Mouse (Mus musculus): Measurements from ENCODE around the gene Gm10974. TPM values are rescaled to one million over a fixed set of nuclear protein-coding genes. Genes with fewer than 3 reads are reported as not detected.
A peak's percentile ranks its signal among the peaks of the same experiment; 100 is the strongest.

Gene Gm10974
- polyA plus RNA-seq, 1 experiment from 2014 or later = not detected

DNA sequence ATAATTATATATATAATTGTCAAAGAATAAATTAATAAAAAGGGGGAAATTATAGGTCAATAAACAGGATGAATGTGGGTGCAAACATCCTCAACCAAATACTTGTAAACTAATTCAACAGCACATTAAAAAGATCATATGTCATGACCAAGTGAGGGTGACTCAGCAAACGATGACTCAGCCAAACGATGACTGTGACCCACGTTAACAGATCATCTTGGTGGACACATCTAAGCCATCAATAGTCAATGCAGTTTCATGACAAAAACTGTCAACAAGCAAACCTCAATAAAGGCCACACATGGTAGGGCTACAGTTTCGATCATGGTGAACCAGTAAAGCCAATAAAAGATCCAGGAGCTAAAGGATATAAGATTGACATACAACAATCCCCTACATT, 6.7 kb upstream of the Gm10974 start:
- Histone ChIP-seq H3K9ac (no peak overlapping the region), H3K4me3 (replicated peaks) (no peak overlapping the region), H3K36me3 (replicated peaks) (0 out of 2 replicates have a peak, but pooled peaks cover 8% of the 10 kb centered on the region), H3K4me1 (replicated peaks) (peaks cover 8% of the 10 kb centered on the region), H3K27ac (replicated peaks) (no peak overlapping the region), H3K9me3 (replicated peaks) (0 out of 2 replicates have a peak, but pooled peaks cover 4% of the 10 kb centered on the region), H3K27me3 (no peaks in the 10 kb centered on the region), H3K4me2 (no peak overlapping the region)
- 63% methylated on average over 4 of the region's 4 CpGs for WGBS (ENCODE audit: insufficient replicate concordance)
- no peak for ATAC-seq (ENCODE audit: insufficient read depth)

DNA sequence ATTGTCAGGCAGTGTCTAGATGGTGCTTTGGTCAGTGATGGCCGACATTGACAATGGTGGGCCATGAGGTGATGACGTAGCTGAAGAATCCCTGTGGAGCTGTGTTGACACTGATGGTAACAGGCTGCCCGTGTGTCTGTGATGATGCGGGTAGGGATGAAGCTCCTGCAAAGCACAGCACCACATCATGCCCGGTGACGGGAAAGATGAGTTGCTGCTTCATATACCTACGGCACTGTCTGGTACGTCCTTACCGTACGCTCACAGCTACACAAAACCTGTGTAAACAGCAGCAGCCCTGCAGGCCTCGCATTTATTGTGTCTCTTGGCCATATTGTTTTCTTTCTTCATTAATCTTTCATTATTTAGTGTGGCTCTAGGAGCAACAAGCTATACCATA, 1.2 kb upstream of the Gm10974 start:
- no peak overlapping the region for H3K9ac ChIP-seq
- 0 out of 2 replicates have a peak, but pooled peaks cover 3% of the 10 kb centered on the region for H3K4me1 ChIP-seq (replicated peaks)
- H3K4me2 ChIP-seq = no peak overlapping the region
- ATAC-seq (ENCODE audit: insufficient read depth) = no peak
- 0 out of 2 replicates have a peak, but pooled peaks cover 4% of the 10 kb centered on the region for H3K9me3 ChIP-seq (replicated peaks)
- no peak overlapping the region for H3K4me3 ChIP-seq (replicated peaks)
- H3K27me3 ChIP-seq = no peaks in the 10 kb centered on the region
- H3K27ac ChIP-seq (replicated peaks) = no peak overlapping the region
- 85% methylated on average over 11 of the region's 11 CpGs for WGBS (ENCODE audit: insufficient replicate concordance)
- H3K36me3 ChIP-seq (replicated peaks) = peaks cover 8% of the 10 kb centered on the region; the same call in 1 of the 2 replicates

DNA sequence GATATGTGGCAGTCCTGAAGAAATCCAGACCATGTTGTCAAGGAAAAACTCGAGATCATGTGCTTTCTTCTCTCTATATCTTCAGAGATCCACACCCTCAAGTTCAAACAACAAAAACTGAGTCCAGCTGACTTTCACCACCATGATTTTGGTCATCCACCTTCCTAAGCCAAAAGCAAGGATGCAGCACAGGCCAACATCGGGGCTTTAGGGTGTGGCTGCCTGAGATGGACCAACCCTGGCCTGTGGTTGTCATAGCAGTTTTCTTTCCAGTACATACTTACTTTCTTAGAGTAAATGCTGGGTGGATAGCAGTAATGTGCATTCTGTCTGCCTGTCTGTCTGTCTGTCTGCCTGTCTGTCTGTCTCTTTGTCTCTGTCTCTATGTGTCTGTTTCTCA, 294 bp upstream of the Gm10974 start:
- no peak overlapping the region for H3K9ac ChIP-seq
- H3K27me3 ChIP-seq = no peaks in the 10 kb centered on the region
- peaks cover 6% of the 10 kb centered on the region; the same call in 1 of the 2 replicates for H3K4me1 ChIP-seq (replicated peaks)
- H3K27ac ChIP-seq (replicated peaks) = no peak overlapping the region
- H3K9me3 ChIP-seq (replicated peaks) = 0 out of 2 replicates have a peak, but pooled peaks cover 1% of the 10 kb centered on the region
- H3K4me3 ChIP-seq (replicated peaks) = no peak overlapping the region
- H3K4me2 ChIP-seq = no peak overlapping the region
- H3K36me3 ChIP-seq (replicated peaks) = peaks cover 3% of the 10 kb centered on the region; the same call in 1 of the 2 replicates
- WGBS (ENCODE audit: insufficient replicate concordance) = 60% methylated on average over 2 of the region's 2 CpGs
- ATAC-seq (ENCODE audit: insufficient read depth) = no peak

DNA sequence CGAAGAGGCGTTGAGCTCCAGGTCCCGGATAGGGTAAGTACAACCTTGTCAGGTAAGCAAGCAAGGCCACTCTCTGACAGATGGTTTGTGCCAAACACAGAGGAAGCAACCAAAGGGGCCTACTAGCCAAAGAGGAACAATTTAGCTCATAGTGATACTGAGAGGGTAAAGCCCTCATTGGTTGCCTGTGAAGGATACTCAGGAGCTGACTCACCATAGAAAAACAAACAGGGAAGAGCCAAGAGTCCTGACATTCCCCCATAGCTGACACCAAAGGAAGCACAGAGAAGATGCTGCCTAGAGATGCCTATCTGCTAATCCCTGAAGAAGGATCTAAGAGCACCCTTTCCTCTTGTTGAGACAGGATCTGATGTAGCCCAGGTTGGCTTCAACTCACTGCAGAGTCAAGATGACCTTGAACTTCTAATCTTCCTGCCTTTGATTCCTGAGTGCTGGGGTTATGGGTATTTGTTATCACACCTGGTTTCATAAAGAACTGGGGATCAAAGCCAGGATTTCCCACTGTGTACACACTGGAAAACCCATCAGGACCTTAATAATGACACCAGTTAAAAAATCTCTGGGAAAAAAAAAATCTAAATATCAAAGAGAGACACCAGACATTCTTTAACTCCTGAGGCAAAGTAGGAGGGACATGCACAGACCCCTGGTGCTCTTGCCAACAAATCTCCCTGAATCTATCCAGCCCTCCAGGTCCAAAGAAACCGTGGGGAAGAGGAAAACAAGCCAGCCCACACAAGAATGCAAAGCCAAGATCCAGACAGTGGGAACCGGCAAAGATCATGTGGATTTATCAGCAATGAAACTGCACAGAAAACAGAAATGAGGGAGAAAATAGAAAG, 3.6 kb downstream of the Gm10974 start:
- Histone ChIP-seq H3K4me2 (no peak overlapping the region), H3K9me3 (replicated peaks) (no peaks in the 10 kb centered on the region), H3K27me3 (no peaks in the 10 kb centered on the region), H3K36me3 (replicated peaks) (no peaks in the 10 kb centered on the region; the same call in 1 of the 2 replicates), H3K27ac (replicated peaks) (no peak overlapping the region), H3K4me3 (replicated peaks) (no peak overlapping the region), H3K9ac (no peak overlapping the region), H3K4me1 (replicated peaks) (peaks cover 6% of the 10 kb centered on the region; the same call in 1 of the 2 replicates)
- no peak for ATAC-seq (ENCODE audit: insufficient read depth)
- WGBS (ENCODE audit: insufficient replicate concordance) = 70% methylated on average over 5 of the region's 5 CpGs

DNA sequence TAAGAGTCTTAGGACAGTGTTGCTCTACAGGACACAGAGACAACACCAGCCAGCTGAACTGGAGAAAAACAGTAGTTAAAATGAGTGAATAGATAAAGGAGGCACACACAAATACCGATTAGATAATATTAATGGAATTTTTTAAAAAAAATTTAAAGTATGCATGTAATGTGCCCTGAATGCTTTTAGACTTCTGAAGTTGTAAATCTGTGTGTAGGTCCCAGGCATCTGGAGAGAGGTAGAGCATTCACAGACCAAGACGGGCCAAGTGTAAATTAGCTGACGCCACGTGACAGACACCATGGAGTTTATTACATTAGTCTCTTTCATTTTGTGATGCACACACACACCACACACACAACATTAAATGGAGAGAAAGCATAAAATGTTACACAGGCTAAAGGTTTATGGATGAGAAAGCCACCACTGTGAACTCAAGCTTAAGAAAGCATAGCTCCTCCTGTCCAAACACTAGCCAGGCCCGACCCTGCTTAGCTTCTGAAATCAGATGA, 4.3 kb downstream of the Gm10974 start:
- Histone ChIP-seq H3K27me3 (no peaks in the 10 kb centered on the region), H3K4me2 (no peak overlapping the region), H3K4me1 (replicated peaks) (peaks cover 6% of the 10 kb centered on the region; the same call in 1 of the 2 replicates), H3K27ac (replicated peaks) (no peak overlapping the region), H3K9ac (no peak overlapping the region), H3K9me3 (replicated peaks) (no peaks in the 10 kb centered on the region), H3K4me3 (replicated peaks) (no peak overlapping the region), H3K36me3 (replicated peaks) (no peaks in the 10 kb centered on the region)
- 63% methylated on average over 5 of the region's 5 CpGs for WGBS (ENCODE audit: insufficient replicate concordance)
- ATAC-seq (ENCODE audit: insufficient read depth) = no peak

DNA sequence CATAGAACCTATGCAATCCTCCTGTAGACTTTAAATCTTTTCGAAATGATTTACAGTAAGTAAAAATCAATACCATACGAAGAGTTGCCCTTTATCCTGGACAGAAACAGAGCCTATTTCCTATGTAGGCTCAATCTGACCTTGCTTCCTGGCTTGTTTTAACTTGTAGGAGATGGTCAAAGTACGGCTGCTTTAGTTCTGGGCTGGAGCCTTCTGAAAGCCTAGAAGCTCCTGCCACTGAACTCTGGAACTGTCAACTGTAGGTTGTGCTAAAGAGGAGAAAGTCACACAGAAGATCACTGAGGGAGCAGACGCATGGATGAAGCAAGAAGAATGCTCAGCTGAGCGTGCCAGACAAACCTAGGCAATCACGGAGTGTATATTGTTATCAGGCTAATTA, 5.3 kb downstream of the Gm10974 start:
- no peak overlapping the region for H3K9ac ChIP-seq
- peak; percentile 63; the same call in 1 of the 2 replicates for ATAC-seq (ENCODE audit: insufficient read depth)
- no peaks in the 10 kb centered on the region for H3K27me3 ChIP-seq
- no peak overlapping the region for H3K4me3 ChIP-seq (replicated peaks)
- H3K36me3 ChIP-seq (replicated peaks) = no peaks in the 10 kb centered on the region
- no peaks in the 10 kb centered on the region for H3K9me3 ChIP-seq (replicated peaks)
- 0 out of 2 replicates have a peak overlapping the region, but pooled peaks have one; percentile 46 for H3K27ac ChIP-seq (replicated peaks)
- H3K4me2 ChIP-seq = no peak overlapping the region
- H3K4me1 ChIP-seq (replicated peaks) = peaks cover 3% of the 10 kb centered on the region; the same call in 1 of the 2 replicates
- 61% methylated on average over 6 of the region's 6 CpGs for WGBS (ENCODE audit: insufficient replicate concordance)

DNA sequence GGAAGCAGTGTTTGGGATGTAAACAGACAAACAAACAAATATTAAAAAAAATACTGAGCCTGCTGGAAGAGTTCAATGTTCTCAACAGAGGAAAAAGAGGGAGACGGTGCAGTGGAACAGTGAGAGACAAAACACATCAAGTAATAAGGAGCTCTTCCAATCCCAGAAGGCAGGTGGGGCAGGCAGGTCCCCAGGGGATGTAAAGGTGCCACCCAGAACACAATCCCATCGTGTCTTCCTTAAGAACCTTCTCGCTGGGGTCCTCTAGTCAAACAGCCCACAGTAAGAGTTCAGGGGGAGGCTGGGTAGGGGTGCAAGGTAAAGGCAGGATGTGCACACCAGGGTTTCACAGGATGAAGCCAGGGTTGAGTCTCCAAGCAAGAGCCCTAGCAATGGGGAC, 7.7 kb downstream of the Gm10974 start:
- no peaks in the 10 kb centered on the region for H3K27me3 ChIP-seq
- H3K9ac ChIP-seq = no peak overlapping the region
- no peak overlapping the region for H3K27ac ChIP-seq (replicated peaks)
- no peaks in the 10 kb centered on the region for H3K36me3 ChIP-seq (replicated peaks)
- WGBS (ENCODE audit: insufficient replicate concordance) = 74% methylated on average over 3 of the region's 3 CpGs
- no peaks in the 10 kb centered on the region for H3K9me3 ChIP-seq (replicated peaks)
- peaks cover 3% of the 10 kb centered on the region; the same call in 1 of the 2 replicates for H3K4me1 ChIP-seq (replicated peaks)
- no peak overlapping the region for H3K4me2 ChIP-seq
- ATAC-seq (ENCODE audit: insufficient read depth) = no peak
- H3K4me3 ChIP-seq (replicated peaks) = no peak overlapping the region

DNA sequence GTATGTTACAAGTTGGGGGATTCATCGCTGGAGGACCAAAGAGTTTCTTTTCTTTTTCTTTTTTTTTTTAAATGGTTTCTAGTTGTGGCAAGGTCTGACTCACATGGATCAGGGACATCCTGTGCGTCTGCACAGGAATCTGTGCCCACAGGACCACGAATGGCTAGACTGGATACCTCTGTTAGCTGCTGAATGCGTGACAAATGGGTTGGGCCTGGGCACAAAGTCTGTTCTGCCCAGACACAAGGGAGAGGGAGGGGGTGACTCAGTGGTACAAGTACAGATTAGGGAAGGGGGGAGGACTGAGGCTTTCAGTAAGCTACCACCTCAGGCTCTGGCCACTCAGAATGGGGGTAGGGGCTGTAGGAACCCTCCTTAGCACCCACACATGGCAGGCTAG, 10.0 kb downstream of the Gm10974 start:
- peaks cover 6% of the 10 kb centered on the region for H3K36me3 ChIP-seq (replicated peaks)
- no peak overlapping the region for H3K4me3 ChIP-seq (replicated peaks)
- WGBS (ENCODE audit: insufficient replicate concordance) = 65% methylated on average over 4 of the region's 4 CpGs
- H3K27ac ChIP-seq (replicated peaks) = no peak overlapping the region
- H3K4me2 ChIP-seq = no peak overlapping the region
- no peaks in the 10 kb centered on the region; the same call in 1 of the 2 replicates for H3K4me1 ChIP-seq (replicated peaks)
- ATAC-seq (ENCODE audit: insufficient read depth) = no peak
- no peaks in the 10 kb centered on the region for H3K27me3 ChIP-seq
- no peaks in the 10 kb centered on the region for H3K9me3 ChIP-seq (replicated peaks)
- no peak overlapping the region for H3K9ac ChIP-seq

DNA sequence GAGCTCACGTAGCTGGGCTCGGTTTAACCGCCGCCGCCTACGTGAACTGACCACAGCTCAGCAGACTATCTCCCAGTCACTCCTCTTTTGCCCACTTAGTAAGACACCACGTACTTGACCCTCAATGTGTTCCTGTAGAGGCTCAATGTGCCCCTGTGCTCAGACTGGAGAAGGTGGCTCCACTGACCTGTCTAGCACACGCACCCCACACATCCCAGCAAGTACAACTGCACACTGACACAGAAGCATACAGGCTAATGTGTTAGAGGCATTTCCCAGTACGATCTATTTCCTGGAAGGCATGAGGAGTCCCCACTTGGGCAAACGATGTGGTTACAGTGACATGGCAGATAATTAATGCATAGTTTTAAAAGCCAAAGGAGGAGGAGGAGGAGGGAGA, 10.9 kb downstream of the Gm10974 start:
- H3K9me3 ChIP-seq (replicated peaks) = no peaks in the 10 kb centered on the region
- no peak for ATAC-seq (ENCODE audit: insufficient read depth)
- H3K27me3 ChIP-seq = no peaks in the 10 kb centered on the region
- peaks cover 6% of the 10 kb centered on the region for H3K36me3 ChIP-seq (replicated peaks)
- WGBS (ENCODE audit: insufficient replicate concordance) = 69% methylated on average over 10 of the region's 10 CpGs
- H3K4me1 ChIP-seq (replicated peaks) = no peaks in the 10 kb centered on the region; the same call in 1 of the 2 replicates
- H3K9ac ChIP-seq = no peak overlapping the region
- no peak overlapping the region for H3K4me2 ChIP-seq
- H3K27ac ChIP-seq (replicated peaks) = no peak overlapping the region
- H3K4me3 ChIP-seq (replicated peaks) = no peak overlapping the region

DNA sequence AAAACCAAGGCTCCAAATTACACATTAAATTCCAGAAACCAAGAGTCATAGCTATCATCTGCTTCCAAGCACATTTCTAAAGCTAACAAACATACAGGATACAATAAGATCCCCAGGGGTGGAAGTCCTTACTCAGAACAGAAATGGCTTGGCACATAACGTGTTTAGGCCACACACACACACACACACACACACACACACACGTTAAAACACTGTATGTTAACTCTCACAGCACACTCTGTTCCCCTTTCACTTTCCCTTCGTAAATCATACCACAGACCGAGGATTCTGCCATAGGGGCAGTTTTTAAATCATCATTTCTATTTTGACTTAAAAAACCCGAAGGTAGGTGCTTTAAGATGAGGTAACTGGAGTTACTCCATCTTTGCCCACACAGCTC, 18.5 kb downstream of the Gm10974 start:
- Histone ChIP-seq H3K27ac (replicated peaks) (no peak overlapping the region), H3K27me3 (peaks cover 12% of the 10 kb centered on the region; the same call in 1 of the 2 replicates), H3K4me1 (replicated peaks) (peaks cover 34% of the 10 kb centered on the region), H3K4me3 (replicated peaks) (no peak overlapping the region), H3K4me2 (peak overlapping the region; percentile 6; the same call in 1 of the 2 replicates), H3K36me3 (replicated peaks) (peaks cover 6% of the 10 kb centered on the region; the same call in 1 of the 2 replicates), H3K9me3 (replicated peaks) (no peaks in the 10 kb centered on the region), H3K9ac (no peak overlapping the region)
- 31% methylated on average over 5 of the region's 5 CpGs for WGBS (ENCODE audit: insufficient replicate concordance)
- ATAC-seq (ENCODE audit: insufficient read depth) = no peak

DNA sequence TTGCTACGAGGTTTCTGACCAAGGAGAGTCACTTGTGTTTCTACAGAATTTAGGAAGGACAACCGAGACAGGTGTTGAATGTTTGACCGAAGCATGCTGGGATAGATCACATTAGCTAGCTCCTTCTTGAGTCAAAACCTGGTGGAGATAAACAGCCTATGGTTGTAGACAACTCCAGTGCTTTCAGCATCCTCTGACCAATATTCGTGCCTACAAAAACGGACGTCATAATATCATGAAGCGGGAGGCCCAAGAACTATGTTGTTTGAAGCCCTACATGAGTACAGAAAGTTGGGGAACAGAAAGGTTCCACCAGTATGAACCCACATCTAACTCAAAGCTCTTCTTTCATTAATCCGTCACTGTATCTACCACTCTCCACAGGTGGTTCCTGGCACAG, 19.2 kb downstream of the Gm10974 start:
- H3K4me2 ChIP-seq = no peak overlapping the region
- peaks cover 34% of the 10 kb centered on the region for H3K4me1 ChIP-seq (replicated peaks)
- no peak overlapping the region for H3K9ac ChIP-seq
- H3K27ac ChIP-seq (replicated peaks) = no peak overlapping the region
- H3K9me3 ChIP-seq (replicated peaks) = no peaks in the 10 kb centered on the region
- H3K36me3 ChIP-seq (replicated peaks) = peaks cover 6% of the 10 kb centered on the region; the same call in 1 of the 2 replicates
- no peak for ATAC-seq (ENCODE audit: insufficient read depth)
- H3K27me3 ChIP-seq = peaks cover 12% of the 10 kb centered on the region; the same call in 1 of the 2 replicates
- 61% methylated on average over 8 of the region's 8 CpGs for WGBS (ENCODE audit: insufficient replicate concordance)
- H3K4me3 ChIP-seq (replicated peaks) = no peak overlapping the region

Data from liver, embryonic 15.5 days (tissue).